Mouse (Mus musculus) ZHBTc4 (cell line): ENCODE results near the gene Eomes.

Source experiments
- DNase-seq: peaks from one replicate; pipeline ENCODE4 v3.0.0-alpha.2; 2011; ENCODE audit warnings: low read depth, low spot score

Eomes gene

GRCm38 (mm10) chr9:118517619-118518018 is 39.6 kb downstream of the Eomes start:
- DNase-seq, result no peak

DNA sequence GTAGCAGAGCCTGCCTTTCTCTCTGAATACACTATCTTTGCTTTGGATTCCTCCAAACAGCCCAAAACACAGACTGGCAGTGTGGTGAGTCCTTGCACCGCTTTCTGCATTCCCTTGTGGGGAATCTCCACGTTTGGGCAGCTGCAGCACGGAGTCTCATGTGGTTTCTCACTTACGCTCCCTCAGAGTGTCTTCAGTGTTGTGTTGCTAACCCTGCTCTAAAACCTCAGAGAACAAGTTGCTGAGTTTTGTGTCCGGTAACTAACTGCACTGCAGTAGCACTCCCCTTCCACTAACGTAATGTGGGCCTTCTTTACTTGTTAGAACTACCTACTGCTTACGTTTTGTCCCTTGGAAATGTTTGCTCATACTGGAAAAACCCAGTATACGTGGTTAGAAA is 41.1 kb downstream of the Eomes start:
- no peak for DNase-seq

DNA sequence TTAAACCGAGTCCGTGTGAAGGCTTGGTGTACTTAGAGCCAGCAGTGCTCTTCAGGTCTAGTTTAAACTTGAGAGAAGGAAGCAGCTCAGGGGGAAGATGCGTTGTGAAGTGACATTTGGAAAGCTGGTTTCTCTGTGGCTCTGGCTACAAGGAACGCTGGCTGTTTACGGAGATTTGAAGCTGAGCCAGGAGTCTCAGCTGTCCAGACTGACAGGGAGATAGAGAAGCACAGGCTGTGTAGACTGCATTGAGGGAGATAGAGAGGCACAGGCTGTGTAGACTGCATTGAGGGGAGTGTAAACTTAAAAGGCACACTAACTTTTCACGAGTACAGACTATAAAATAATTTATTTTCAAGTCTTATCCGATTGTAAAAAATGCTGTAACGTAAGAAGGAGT is 42.0 kb downstream of the Eomes start:
- no peak for DNase-seq

DNA sequence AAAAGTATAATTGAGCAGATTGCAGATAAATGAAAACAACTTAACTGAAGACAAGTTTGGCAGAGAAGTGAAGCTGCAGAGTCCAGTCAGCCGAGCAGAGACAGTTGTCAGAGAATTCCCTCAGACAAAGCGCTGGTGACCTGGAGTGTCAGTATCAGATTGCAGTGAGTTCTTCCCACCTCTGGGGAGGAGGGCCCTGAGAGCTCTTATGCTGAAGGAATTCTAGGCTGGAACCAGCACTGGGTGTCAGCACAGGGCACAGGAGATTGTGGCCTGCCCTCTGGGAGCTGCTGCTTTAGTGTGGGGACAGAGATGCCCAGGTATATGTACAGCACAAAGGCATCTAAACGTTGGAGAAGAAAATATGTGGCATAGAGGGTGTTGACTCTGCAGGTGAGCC is 42.8 kb downstream of the Eomes start:
- peak; percentile 50 for DNase-seq

DNA sequence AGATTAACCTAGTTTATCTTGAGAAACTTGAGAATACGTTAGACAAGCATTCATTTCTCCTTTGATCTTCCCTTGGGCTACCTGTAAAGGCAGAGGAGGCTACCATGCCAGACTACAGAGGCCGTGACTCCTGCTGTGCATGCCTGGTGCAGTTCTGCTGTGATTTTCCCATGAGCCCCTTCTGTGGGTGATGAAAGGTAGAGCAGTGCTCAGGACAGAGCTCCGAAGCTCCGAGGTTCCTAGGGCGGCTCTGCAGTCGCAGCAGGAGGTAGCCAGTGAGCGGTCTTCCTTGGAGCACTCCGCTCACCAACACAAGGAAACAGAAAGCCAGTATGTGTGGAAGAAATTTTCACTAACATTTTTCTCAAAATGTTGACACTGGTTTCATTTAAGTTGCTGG is 43.6 kb downstream of the Eomes start:
- peak; percentile 66 for DNase-seq

DNA sequence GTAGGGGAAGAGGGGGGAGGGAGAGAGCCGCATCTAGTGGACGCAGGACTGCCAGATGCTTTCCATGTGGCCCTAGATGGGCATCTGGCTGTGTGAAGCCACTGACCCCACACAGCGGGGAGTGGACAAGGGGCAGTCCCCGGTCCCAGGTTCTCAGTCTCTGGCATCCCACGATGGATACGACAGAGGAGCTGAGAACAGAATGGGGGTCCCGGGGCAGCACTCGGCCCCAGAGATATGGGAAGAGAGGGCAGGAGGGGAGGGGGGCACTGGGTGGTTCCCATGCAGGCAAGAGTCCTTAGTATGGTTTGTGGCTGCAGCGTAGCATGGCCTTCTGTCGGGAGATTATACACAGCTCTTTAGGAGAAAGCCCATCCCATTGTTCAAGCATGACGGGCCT is 45.7 kb downstream of the Eomes start:
- DNase-seq, result no peak

DNA sequence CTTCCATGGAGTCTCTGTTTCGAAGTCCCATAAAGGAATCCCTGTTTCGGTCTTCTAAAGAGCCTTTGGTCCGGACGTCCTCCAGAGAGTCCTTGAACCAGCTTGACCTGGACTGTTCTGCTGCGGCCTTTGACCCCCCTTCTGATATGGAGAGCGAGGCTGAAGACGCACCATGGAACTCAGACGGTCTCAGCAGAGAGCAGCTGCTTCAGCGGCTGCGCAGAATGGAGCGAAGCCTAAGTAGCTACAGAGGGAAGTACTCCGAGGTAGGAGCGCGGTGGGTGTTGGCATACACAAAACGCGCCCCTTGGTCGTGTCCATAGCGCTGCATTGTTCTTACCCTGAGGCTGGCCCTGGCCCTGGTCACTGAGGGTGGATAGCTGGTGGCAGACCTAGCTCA is 49.0 kb downstream of the Eomes start:
- peak; percentile 65 for DNase-seq

DNA sequence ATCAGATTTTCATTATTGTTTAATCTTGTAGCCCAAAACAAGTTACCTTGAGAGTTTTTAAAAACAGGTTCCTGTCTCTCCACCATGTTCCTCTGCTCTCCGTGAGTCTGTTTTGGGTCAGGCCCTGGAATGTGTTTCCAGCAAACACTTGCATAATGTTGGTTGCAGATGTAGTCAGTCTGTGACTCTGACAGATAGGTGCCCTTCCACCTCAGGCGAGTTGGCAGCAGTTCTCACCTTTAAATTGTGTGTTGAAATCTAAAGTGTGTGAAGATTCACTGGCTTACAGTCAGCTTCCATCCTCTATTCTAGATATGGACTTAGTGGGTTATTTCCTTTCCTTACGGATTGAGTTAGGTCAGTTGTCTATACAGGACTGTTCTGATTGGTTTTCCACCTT is 51.8 kb downstream of the Eomes start:
- no peak for DNase-seq

DNA sequence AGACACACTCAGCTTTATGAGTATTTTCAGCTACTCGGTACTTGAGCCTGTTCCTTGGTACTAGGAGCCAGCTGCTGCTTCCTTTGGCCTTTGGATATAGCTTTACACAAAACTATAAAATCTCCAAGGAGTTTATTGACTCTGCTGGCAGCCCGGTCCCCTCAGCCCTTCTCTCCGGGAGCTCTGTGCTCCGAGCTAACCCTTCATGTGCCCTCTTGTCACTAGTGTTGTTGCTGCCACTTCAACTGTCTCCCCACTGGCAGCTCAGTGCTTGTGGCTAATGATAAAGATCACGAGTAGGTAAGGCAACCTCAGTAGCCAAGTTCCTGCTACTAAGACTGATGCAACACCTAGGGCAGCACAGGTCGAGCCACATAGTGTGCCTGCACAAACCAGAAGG is 52.7 kb downstream of the Eomes start:
- no peak for DNase-seq

DNA sequence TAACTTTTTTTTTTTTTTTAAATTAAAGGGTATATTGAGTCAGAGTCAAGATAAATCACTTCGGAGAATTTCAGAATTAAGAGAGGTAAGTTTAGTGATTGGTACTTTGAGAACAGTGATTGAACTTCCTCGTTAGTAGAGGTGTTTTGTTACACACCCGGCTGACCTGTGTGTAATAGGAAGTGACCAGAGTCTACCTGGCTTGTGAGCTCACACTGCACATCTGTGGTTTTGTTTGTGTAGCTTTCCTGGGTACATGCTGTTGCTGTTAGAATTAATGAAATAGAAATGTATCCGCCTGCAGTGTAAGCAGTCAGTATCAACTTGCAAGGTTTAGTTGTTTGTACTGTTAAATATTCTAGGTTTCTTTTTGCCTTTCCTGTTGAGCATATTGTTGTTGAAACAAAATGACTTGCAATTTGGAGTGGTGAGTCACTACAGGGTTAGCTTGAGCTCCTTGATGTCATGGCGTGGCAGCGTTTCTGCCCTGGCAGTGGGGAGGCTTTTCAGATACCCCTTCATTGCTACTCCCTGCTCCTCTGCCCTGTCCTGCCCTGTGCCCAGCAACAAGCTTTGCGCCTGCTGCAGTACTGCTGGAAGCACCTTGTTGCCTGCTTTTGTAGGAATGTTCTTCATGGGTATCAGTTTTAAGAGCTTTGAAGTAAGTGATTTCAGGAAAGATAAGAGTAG is 54.6 kb downstream of the Eomes start:
- DNase-seq, result no peak
